Mouse (Mus musculus) kidney, adult 2 months (tissue): Measurements from ENCODE around the gene Ogfr. TPM values are rescaled to one million over a fixed set of nuclear protein-coding genes. Genes with fewer than 3 reads are reported as not detected.

Experiments
- DNase-seq: peaks from one replicate; pipeline ENCODE4 v3.0.0; 2021
- H3K27ac ChIP-seq: fragments of 200-500 bp; 2 replicates; pipeline ENCODE4 v1.5.1; 2012; ENCODE audit warnings: low read depth, low read length, control low read depth, inconsistent platforms; ENCODE audit not compliant: insufficient read depth
- H3K27me3 ChIP-seq: fragments of 200-500 bp; replicated peaks from 2 replicates; pipeline ENCODE4 v1.6.1; 2012; ENCODE audit warnings: mild to moderate bottlenecking, moderate library complexity, low read length, inconsistent platforms; ENCODE audit not compliant: control insufficient read depth, insufficient read depth
- H3K36me3 ChIP-seq: fragments of 200-500 bp; 2 replicates; pipeline ENCODE4 v1.6.1; 2012; ENCODE audit warnings: mild to moderate bottlenecking, moderate library complexity, low read length, inconsistent platforms; ENCODE audit not compliant: control insufficient read depth, insufficient read depth
- H3K4me1 ChIP-seq: fragments of 200-500 bp; 2 replicates; pipeline ENCODE4 v1.6.1; 2011; ENCODE audit warnings: low read length; ENCODE audit not compliant: control insufficient read depth, insufficient read depth
- H3K4me3 ChIP-seq: fragments of 200-500 bp; 2 replicates; pipeline ENCODE4 v1.5.1; 2011; ENCODE audit warnings: mild to moderate bottlenecking, low read depth, low read length, control low read depth; ENCODE audit not compliant: insufficient read depth
- CTCF ChIP-seq: fragments of 200-500 bp; conservative IDR thresholded peaks from 2 replicates; pipeline ENCODE4 v1.5.1; 2011; ENCODE audit warnings: low read depth, mild to moderate bottlenecking, control low read depth, low read length, moderate library complexity, mixed read lengths; ENCODE audit not compliant: insufficient read depth, insufficient read length
- POLR2A ChIP-seq: fragments of 200-500 bp; IDR thresholded peaks from one replicate; pipeline ENCODE4 v1.6.1; 2011; ENCODE audit warnings: low read depth, low read length, control low read depth
- WGBS: fragments of 180-500 bp; shearing (Covaris S2); methylation state at CpG from one replicate; pipeline ENCODE4 v1.1.7; 2018; 5-methylcytosine and 5-hydroxymethylcytosine counted together
- polyA plus RNA-seq: library from polyadenylated mRNA; depleted of rRNA; stranded (reverse); fragments of >200 nt; gene quantifications from 2 replicates; pipeline ENCODE4 v1.2.3, GENCODE M21; 2012; rRNA removed

Gene Ogfr
- polyA plus RNA-seq, 1 experiment, result 35.5 TPM

GRCm38 (mm10) chr2:180600569-180601021 lies 11.6 kb downstream of the Ogfr start:
- no peak for DNase-seq
- TF ChIP-seq CTCF, result no peak
- no peak for TF ChIP-seq POLR2A
- Histone ChIP-seq H3K4me3 (no peak overlapping the region), H3K36me3 (no peaks in the 10 kb centered on the region), H3K27ac (no peak overlapping the region), H3K4me1 (no peaks in the 10 kb centered on the region), H3K27me3 (no peaks in the 10 kb centered on the region)
- WGBS, result 36% methylated on average over 9 of the region's 9 CpGs

- 75% methylated on average over 6 of the region's 6 CpGs for WGBS
- Histone ChIP-seq H3K27me3 (no peaks in the 10 kb centered on the region), H3K4me1 (no peaks in the 10 kb centered on the region), H3K36me3 (no peaks in the 10 kb centered on the region), H3K4me3 (no peak overlapping the region), H3K27ac (no peak overlapping the region)
- TF ChIP-seq CTCF, result no peak
- no peak for TF ChIP-seq POLR2A
- no peak for DNase-seq
Measured at GRCm38 (mm10) chr2:180604781-180605180, 15.7 kb downstream of the Ogfr start.

GRCm38 (mm10) chr2:180610283-180610682 lies 21.2 kb downstream of the Ogfr start:
- TF ChIP-seq CTCF, result no peak
- TF ChIP-seq POLR2A, result no peak
- WGBS, result 78% methylated on average over 4 of the region's 4 CpGs
- no peaks in the 10 kb centered on the region for H3K4me1 ChIP-seq
- no peak overlapping the region for H3K4me3 ChIP-seq
- no peaks in the 10 kb centered on the region for H3K27me3 ChIP-seq
- no peak overlapping the region for H3K27ac ChIP-seq
- no peaks in the 10 kb centered on the region for H3K36me3 ChIP-seq
- no peak for DNase-seq

GRCm38 (mm10) chr2:180611882-180612281 lies 22.8 kb downstream of the Ogfr start:
- H3K4me1 ChIP-seq, result no peaks in the 10 kb centered on the region
- no peak overlapping the region for H3K4me3 ChIP-seq
- no peaks in the 10 kb centered on the region for H3K36me3 ChIP-seq
- no peak for DNase-seq
- TF ChIP-seq CTCF (no peak), POLR2A (no peak)
- 74% methylated on average over 2 of the region's 2 CpGs for WGBS
- no peak overlapping the region for H3K27ac ChIP-seq
- H3K27me3 ChIP-seq, result no peaks in the 10 kb centered on the region

- no peak for DNase-seq
- Histone ChIP-seq H3K27me3 (peaks cover 10% of the 10 kb centered on the region), H3K4me3 (no peak overlapping the region), H3K27ac (no peak overlapping the region), H3K36me3 (no peaks in the 10 kb centered on the region), H3K4me1 (no peaks in the 10 kb centered on the region)
- 10% methylated on average over 110 of the region's 112 CpGs for WGBS
- no peak for TF ChIP-seq POLR2A
- TF ChIP-seq CTCF, result no peak
Measured at GRCm38 (mm10) chr2:180641576-180642554, 52.8 kb downstream of the Ogfr start.

- Histone ChIP-seq H3K27ac (no peak within 1 kb of the TSS), H3K27me3 (peaks cover 10% of the 10 kb centered on the region), H3K4me1 (no peaks in the 10 kb centered on the region), H3K36me3 (no peaks in the 10 kb centered on the region), H3K4me3 (no peak within 1 kb of the TSS)
- no peak for DNase-seq
- 12% methylated on average over 53 of the region's 56 CpGs for WGBS
- no peak for TF ChIP-seq CTCF
- no peak for TF ChIP-seq POLR2A
Measured at GRCm38 (mm10) chr2:180642555-180643260, 53.7 kb downstream of the Ogfr start, which contains the start of gene Tcfl5. TSS of gene Tcfl5 (minus strand) at chr2:180642708.

GRCm38 (mm10) chr2:180643626-180644025 lies 54.6 kb downstream of the Ogfr start:
- H3K4me3 ChIP-seq, result no peak overlapping the region
- no peak overlapping the region for H3K27ac ChIP-seq
- DNase-seq, result no peak
- peaks cover 10% of the 10 kb centered on the region for H3K27me3 ChIP-seq
- H3K4me1 ChIP-seq, result no peaks in the 10 kb centered on the region
- TF ChIP-seq CTCF, result no peak
- no peak for TF ChIP-seq POLR2A
- no peaks in the 10 kb centered on the region for H3K36me3 ChIP-seq

Other genes starting within 250 kb of the Ogfr start
- gene Slco4a1, start 133.0 kb upstream of the Ogfr start, polyA plus RNA-seq, result 49.4 and 64.7 TPM in 2 replicates
- gene Ntsr1, start 89.3 kb upstream of the Ogfr start, polyA plus RNA-seq, result not detected in 2 replicates
- 13.6 and 14.4 TPM in 2 replicates for gene Mrgbp, start 7.9 kb upstream of the Ogfr start, polyA plus RNA-seq
- gene Col9a3, start 8.5 kb downstream of the Ogfr start, polyA plus RNA-seq, result 0.42 and 0.46 TPM in 2 replicates
- gene Tcfl5, start 53.5 kb downstream of the Ogfr start, polyA plus RNA-seq, result 0.04 and 0.05 TPM in 2 replicates
- 13.2 and 13.4 TPM in 2 replicates for gene Dido1, start 120.8 kb downstream of the Ogfr start, polyA plus RNA-seq
- 33.3 and 35.4 TPM in 2 replicates for gene Gid8, start 120.9 kb downstream of the Ogfr start, polyA plus RNA-seq
- gene Slc17a9, start 136.0 kb downstream of the Ogfr start, polyA plus RNA-seq, result 1.9 and 3.0 TPM in 2 replicates
- not detected in 2 replicates for gene Bhlhe23, start 187.7 kb downstream of the Ogfr start, polyA plus RNA-seq